Mouse (Mus musculus) frontal cortex, postnatal 25 days (tissue): Measurements from ENCODE around the gene Dock9.
"Not testable (repeated sequence)": the region's sequence is repeated elsewhere in the genome, so short reads cannot be mapped to it uniquely, and the experiment has no call there.

Experiments
- DNase-seq, 2 experiments: peaks; one replicate each; pipeline ENCODE4 v3.0.0; 2022; ENCODE audit warnings: low spot score in 2 of 2

Dock9 gene

DNA sequence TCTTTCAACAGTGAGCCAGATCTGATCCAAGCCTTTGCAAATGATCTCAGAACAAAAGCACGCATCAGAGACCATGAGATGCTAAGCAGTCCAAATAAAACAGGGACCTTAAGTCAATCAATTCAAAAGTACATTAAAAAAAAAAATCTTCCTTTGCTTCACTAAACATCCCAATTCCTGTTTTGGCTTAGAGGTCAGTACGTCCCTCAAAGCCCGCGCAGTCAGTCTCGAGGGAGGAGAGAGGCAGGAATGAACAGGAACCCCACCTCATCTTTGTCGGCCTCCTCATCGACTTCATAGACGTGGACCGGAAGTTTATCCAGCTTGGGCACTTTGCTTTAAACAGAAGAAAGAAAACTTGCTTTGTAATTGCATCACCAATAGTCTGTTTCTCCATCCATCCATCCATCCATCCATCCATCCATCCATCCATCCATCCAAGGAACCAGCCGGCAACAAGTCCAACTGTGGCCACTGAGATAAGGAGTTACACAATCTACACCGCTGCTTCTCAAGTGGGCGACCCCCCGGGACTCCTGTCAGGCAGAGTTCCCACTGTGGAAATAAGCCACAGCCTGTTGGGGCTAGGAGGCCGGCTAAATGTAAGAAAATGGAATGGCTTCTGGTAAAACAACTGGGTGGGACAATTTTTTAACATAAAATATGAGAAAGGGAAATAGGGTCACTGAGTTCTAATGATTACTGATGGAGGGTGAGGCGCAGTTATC, 137.3 kb downstream of the Dock9 start:
- DNase-seq = no peak

DNA sequence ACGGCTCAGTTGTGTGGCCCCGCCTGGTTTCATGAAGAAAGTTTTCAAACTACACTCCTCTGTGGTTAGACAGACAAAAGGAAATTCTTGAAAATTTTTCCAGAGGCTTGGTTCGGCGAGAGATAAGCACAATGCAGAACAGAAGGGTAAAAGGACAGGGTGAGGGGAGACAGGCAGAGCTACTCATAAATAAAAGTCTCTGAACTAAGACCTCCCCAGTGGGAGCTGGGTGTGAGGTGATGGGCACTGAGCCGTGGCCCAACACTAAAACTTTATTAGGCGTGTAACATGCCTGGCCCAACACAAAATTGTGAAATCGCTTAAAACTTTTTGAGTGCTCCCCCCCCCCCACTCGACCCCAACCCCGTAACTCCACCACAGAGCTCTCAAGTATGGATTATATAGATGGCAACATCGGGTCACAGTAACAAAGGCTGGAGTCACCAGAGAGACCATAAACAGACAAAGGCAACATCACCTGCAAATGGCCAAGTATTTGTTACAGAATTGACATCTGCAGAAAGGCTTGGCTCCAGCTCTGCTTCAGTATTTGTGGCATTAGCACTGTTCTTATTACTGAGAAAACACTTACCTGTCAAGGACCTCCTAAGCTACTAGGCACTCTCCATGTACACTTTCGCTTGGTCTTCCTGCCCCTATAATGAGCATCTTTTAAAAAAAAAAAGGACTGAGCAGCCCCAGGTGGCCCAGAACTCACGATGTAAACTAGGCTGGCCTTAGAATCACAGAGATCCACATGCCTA, 138.4 kb downstream of the Dock9 start:
- no peak for DNase-seq

DNA sequence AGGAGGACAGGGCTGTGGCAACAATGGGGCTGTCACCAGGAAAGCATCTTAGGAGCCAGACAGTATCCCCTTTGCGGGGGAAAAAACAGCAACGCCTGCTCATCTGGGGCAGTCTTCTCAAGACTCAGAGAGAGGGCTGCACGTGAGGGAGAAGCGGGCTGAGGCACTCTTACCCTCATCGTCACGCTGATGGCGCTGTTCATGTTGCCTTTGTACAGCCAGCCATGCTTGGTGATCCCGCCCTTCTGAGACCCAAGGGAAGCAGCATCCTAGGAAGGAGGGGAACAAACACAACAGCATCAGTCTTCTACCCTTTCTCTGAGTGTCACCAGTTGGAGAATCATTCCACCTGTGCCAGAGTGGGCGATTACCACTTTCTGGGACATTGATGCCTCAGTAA, 139.1 kb downstream of the Dock9 start:
- no peak for DNase-seq

DNA sequence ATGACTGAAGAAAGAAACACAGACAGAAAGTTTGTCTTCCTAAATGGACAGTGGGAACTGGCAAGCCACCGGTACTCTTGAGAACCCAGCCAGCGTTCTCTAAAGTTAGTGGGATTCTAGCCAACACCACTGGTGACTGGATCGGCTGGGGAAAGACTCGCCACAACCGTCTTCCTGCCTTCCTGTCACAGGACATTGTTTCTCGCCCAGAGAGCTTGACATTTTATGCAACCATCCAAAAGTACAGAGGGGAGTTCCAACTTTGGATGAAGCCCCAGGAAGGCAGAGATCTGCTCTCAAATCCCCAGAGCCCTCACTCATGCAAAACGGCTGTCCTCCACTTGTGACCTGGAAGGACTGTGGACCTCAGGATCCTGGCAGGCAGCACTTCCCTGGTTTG, 140.0 kb downstream of the Dock9 start:
- no peak for DNase-seq

- DNase-seq = no peak
These were observed 140.7 kb downstream of the Dock9 start for GRCm38 (mm10) chr14:121656912-121657311.

- no peak for DNase-seq
These were observed 142.7 kb downstream of the Dock9 start for GRCm38 (mm10) chr14:121654977-121655376.

- DNase-seq = no peak
These were observed 143.1 kb downstream of the Dock9 start for GRCm38 (mm10) chr14:121654416-121654967.

DNA sequence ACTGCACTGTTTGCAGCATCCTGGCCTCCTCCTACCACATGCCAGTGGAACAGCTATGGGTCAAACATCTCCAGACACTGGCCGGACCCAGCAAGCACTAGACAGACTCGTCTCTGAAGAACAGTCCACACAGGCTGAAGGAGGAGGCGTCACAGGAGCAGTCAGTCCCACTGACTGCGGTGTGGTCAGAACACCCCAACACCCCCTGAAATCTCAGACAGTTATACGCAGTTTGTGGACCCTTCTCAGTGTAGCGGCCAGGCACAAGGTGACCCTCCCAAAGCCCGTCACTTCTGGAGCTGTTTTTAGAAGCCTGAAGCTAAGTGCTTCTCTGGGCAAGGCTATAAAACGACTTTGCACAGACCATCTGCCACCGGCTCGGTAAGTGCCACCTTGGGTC, 143.9 kb downstream of the Dock9 start:
- no peak for DNase-seq

DNA sequence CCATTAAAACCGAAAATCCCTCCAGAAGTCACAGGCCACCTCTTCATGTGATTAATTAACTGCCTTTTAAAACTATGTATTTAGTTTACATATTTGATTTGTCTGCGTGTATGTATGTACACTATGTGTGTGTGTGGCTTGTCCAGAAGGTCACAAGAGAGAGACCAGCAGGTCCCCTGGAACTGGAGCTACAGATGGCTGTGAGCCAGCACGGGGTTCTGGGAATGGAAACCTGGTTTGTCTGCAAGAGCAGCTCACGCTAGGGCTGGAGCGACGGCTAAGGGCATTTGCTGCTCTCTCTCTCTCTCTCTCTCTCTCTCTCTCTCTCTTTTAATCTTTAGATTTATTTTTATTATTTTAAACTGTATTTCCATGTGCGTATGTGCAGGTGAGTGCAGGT, 144.4 kb downstream of the Dock9 start:
- DNase-seq = no peak

DNA sequence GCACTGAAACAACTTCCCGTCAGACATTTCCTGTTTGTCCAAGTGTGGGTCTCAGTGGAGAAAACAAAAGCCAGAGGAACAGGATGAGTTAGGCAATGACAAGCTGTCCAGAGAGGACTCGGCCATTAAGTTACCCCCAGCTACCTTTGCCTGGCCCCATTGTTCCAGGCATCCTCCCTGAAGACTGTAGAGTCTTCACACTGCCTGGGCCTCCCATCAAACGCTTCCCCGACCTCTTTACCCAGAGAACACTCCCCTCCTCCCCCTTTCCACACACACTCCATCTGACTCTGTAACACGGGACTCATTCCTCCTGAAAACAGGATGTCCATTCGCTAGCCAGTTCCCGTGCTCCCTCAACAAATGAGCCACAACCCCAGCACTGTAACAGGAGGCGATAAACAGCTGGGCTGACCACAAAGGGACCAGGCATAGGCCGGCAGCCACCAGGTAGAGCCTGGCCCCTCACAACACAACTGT, 149.0 kb downstream of the Dock9 start:
- no peak for DNase-seq

DNA sequence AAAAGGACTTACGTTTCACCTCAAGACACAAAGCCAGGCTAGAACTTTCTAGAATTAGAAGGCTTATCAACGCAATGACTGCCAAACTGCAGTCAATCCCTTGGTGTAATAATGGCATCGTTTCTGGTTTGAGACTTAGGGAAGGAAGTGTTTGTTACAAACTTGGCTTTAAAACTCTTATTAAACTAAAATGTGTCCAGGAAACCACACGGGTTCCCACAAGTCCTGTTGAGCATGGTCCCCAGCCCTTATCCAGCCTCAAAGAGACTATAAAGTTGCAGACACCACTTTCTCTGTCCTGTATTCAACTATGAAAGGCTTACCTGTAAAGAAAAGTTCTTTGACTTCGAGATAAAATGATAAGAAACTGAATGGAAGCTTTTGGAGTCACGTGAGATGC, 149.9 kb downstream of the Dock9 start:
- DNase-seq = no peak

GRCm38 (mm10) chr14:121646617-121647016, 151.0 kb downstream of the Dock9 start:
- no peak for DNase-seq

- no peak for DNase-seq
These were observed 153.3 kb downstream of the Dock9 start for GRCm38 (mm10) chr14:121644302-121644701.

GRCm38 (mm10) chr14:121641271-121641670, 156.4 kb downstream of the Dock9 start:
- DNase-seq = no peak

GRCm38 (mm10) chr14:121636935-121637510, 160.6 kb downstream of the Dock9 start:
- DNase-seq = no peak

DNA sequence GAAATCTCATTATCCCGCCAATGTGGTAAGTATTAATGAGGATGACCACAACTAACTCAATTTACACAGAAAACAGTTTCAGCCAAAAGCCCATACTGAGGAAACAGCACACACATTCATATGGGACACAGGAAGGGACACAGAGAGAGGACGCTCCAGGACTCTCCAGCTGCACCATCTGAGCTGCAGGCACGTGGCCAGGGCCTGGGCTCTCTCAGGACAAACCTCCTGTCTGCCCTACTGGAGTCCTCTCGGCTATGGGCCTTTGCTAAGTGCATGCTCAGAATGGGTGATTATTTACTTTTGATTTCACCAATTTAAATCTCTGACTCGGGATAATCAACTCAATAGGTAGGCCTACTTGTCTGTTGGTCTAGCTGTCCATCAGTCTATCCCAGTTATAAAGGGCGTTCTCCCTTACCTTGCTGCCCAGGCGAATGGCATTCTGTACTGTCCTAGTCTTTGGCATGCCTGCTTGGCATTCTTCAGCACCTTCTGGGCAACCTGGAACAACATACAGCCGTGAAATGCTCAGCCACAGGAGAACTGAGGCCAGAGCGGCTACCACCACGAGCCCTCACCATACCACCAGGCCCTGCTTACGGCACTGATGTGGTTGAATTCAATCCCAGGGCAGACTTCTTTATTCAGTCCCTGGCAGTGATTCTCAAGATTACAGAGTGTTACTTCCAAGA, 162.8 kb downstream of the Dock9 start:
- DNase-seq = no peak

- DNase-seq = no peak
These were observed 163.4 kb downstream of the Dock9 start for GRCm38 (mm10) chr14:121634093-121634735.

- DNase-seq = no peak
These were observed 165.7 kb downstream of the Dock9 start for GRCm38 (mm10) chr14:121631934-121632333.

- DNase-seq = no peak
These were observed 170.9 kb downstream of the Dock9 start for GRCm38 (mm10) chr14:121626741-121627140.

GRCm38 (mm10) chr14:121623996-121624542, 173.6 kb downstream of the Dock9 start:
- not testable (repeated sequence) for DNase-seq

GRCm38 (mm10) chr14:121621806-121622205, 175.8 kb downstream of the Dock9 start:
- no peak for DNase-seq
